Mouse (Mus musculus) forebrain, embryonic 15.5 days (tissue): ENCODE measurements around the gene Ankrd45. TPM values are rescaled to one million over a fixed set of nuclear protein-coding genes. Genes with fewer than 3 reads are reported as not detected.

Source experiments
- ATAC-seq: fragments of 200-750 bp; cut with Nextera tagmentation; replicated peaks from 2 replicates; pipeline ENCODE4 v1.8.0; 2017; ENCODE audit warnings: mild to moderate bottlenecking, moderate TSS enrichment, moderate library complexity
- H3K27ac ChIP-seq: fragments of 300-500 bp; sonication (generic); replicated peaks from 2 replicates; pipeline ENCODE4 v1.5.1; 2015; ENCODE audit warnings: mild to moderate bottlenecking, inconsistent platforms
- H3K27me3 ChIP-seq: fragments of 300-500 bp; sonication (generic); 2 replicates; pipeline ENCODE4 v1.6.1; 2015; ENCODE audit warnings: inconsistent platforms
- H3K36me3 ChIP-seq: fragments of 300-500 bp; sonication (generic); 2 replicates; pipeline ENCODE4 v1.6.1; 2015; ENCODE audit warnings: mild to moderate bottlenecking, inconsistent platforms
- H3K4me1 ChIP-seq: fragments of 300-500 bp; sonication (generic); 2 replicates; pipeline ENCODE4 v1.6.1; 2015; ENCODE audit warnings: inconsistent platforms
- H3K4me2 ChIP-seq: fragments of 300-500 bp; sonication (generic); replicated peaks from 2 replicates; pipeline ENCODE4 v1.6.1; 2015; ENCODE audit warnings: mild to moderate bottlenecking, inconsistent platforms
- H3K4me3 ChIP-seq: fragments of 300-500 bp; sonication (generic); 2 replicates; pipeline ENCODE4 v1.5.1; 2015; ENCODE audit warnings: mild to moderate bottlenecking, inconsistent platforms
- H3K9ac ChIP-seq: fragments of 300-500 bp; sonication (generic); replicated peaks from 2 replicates; pipeline ENCODE4 v1.6.1; 2015; ENCODE audit warnings: mild to moderate bottlenecking, inconsistent platforms
- H3K9me3 ChIP-seq: fragments of 300-500 bp; sonication (generic); 2 replicates; pipeline ENCODE4 v1.6.1; 2016; ENCODE audit warnings: inconsistent platforms
- WGBS: fragments of 180-500 bp; shearing (Covaris S2); methylation state at CpG from one replicate; pipeline ENCODE4 v1.1.7; 2015; ENCODE audit warnings: mixed read lengths; 5-methylcytosine and 5-hydroxymethylcytosine counted together
- polyA plus RNA-seq: library from polyadenylated mRNA; unstranded; fragments of >200 nt; fragmentation: Nextera tagmentation; extraction: Ambion mirVana; gene quantifications from 2 replicates; pipeline ENCODE4 v1.2.1, GENCODE M21; 2015

Ankrd45 gene
- polyA plus RNA-seq, result 22.3 and 22.4 TPM in 2 replicates

DNA sequence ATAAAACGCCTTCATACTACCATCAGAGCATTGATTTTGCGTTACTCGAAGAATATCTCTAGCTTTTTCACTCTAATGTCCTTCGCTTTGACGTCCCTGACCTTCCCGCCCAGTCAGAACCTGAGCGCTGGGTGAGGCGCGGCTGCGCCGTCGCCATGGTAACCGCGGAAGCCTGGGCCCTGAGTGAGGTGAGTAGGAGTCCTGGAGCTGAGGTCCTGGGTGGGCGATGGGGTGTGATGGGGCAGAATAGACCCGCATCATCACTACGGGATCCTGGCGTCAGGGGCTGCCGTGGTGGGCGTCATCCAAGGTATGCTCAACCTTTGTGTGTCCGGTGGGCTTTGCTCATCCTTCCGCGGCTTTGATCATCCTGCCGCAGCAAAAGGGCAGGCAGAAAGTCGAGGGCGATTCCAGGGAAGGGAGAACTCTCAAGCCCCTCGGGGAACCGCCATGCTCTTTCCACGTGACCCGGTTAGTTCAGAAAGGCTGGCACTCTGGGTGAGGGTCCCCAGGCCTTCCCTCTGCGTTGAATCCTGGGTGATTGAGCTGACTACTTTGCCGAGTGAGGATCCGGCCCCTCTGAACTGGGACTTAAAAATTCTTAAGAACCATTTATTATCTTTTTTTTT, at the start of gene Ankrd45:
Gene Ankrd45 (plus strand): TSS at position 161 of the 629 bp plus-strand sequence.
- H3K9me3 ChIP-seq, result no peaks in the 10 kb centered on the region
- peaks cover 14% of the 10 kb centered on the region; the same call in 1 of the 2 replicates for H3K4me1 ChIP-seq
- H3K9ac ChIP-seq, result peak within 1 kb of the TSS; percentile 61
- H3K27ac ChIP-seq, result no peak within 1 kb of the TSS
- peak; percentile 96 for ATAC-seq
- WGBS, result 3% methylated on average over 33 of the region's 33 CpGs
- peak within 1 kb of the TSS; percentile 84 for H3K4me2 ChIP-seq
- H3K27me3 ChIP-seq, result no peaks in the 10 kb centered on the region
- peak within 1 kb of the TSS; percentile 50 for H3K4me3 ChIP-seq
- H3K36me3 ChIP-seq, result no peaks in the 10 kb centered on the region

DNA sequence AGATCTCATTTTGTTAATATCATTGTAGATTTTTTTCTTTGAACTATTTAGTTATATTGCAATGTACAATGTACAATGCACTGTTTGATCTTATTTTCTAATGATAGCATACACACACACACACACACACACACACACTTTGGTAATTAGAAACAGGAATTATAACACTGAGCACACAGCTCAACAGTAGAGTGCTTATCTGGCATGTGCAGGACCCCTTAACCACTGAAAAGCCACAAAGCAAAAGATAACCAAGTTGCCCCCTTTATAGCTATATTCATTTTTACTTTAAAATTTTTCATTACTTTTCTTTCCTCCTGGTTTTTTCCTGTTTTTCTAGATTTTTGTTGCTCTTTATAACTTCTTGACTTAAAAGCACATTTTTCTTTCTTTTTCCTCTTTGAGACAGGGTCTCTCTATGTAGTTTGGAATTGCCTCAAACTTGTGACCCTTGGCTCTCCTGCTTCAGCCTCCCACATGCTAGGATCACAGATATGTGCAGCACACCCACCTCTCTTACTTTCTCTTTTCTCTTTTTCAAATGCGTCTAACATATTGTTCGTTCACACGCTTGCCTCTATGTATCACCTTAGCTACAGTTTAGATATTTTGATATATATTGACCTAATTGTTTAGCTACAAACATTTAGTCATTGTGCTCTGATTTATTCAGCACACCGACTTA, 42.6 kb upstream of the Ankrd45 start:
- H3K4me1 ChIP-seq, result no peaks in the 10 kb centered on the region
- 95% methylated on average over 4 of the region's 4 CpGs for WGBS
- no peaks in the 10 kb centered on the region for H3K9me3 ChIP-seq
- no peaks in the 10 kb centered on the region for H3K27me3 ChIP-seq
- H3K36me3 ChIP-seq, result peaks cover 44% of the 10 kb centered on the region
- no peak overlapping the region for H3K4me3 ChIP-seq
- no peak overlapping the region for H3K9ac ChIP-seq
- ATAC-seq, result no peak
- no peak overlapping the region for H3K27ac ChIP-seq
- no peak overlapping the region for H3K4me2 ChIP-seq

- Histone ChIP-seq H3K9me3 (no peaks in the 10 kb centered on the region), H3K4me3 (no peak overlapping the region), H3K27ac (no peak overlapping the region), H3K9ac (no peak overlapping the region), H3K4me2 (no peak overlapping the region), H3K4me1 (no peaks in the 10 kb centered on the region), H3K36me3 (peaks cover 38% of the 10 kb centered on the region), H3K27me3 (no peaks in the 10 kb centered on the region)
- no peak for ATAC-seq
- WGBS, result 81% methylated on average over 1 of the region's 1 CpGs
Observed at GRCm38 (mm10) chr1:161103842-161104241, 38.6 kb upstream of the Ankrd45 start.

DNA sequence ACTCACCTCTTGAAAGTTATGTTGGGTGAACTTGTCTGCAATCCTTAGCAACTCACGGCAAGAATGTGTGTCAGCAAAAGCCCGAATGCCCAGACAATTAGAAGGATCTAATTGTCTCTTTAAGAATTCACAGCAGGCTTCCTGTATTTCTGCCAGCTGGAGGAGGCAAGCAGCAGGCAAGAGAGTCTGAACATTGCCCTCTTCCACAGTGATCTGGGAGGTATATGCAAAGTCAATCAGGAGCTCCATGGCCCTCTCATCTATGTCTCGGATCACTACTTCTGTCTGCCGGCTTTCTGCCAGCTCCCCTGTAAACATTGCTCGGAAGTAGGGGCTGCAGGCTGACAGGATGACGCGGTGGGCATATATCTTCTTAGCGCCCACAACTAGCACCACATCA, 33.3 kb upstream of the Ankrd45 start:
- ATAC-seq, result no peak
- no peaks in the 10 kb centered on the region for H3K4me1 ChIP-seq
- H3K4me3 ChIP-seq, result no peak overlapping the region
- H3K27ac ChIP-seq, result no peak overlapping the region
- H3K36me3 ChIP-seq, result peaks cover 24% of the 10 kb centered on the region
- H3K9ac ChIP-seq, result no peak overlapping the region
- WGBS, result 79% methylated on average over 8 of the region's 8 CpGs
- no peak overlapping the region for H3K4me2 ChIP-seq
- H3K27me3 ChIP-seq, result no peaks in the 10 kb centered on the region
- no peaks in the 10 kb centered on the region for H3K9me3 ChIP-seq

- Histone ChIP-seq H3K4me2 (no peak overlapping the region), H3K36me3 (no peaks in the 10 kb centered on the region; the same call in 1 of the 2 replicates), H3K9ac (no peak overlapping the region), H3K27me3 (no peaks in the 10 kb centered on the region), H3K9me3 (no peaks in the 10 kb centered on the region), H3K27ac (no peak overlapping the region), H3K4me3 (no peak overlapping the region), H3K4me1 (no peaks in the 10 kb centered on the region)
- ATAC-seq, result no peak
Observed at GRCm38 (mm10) chr1:161114591-161114990, 27.9 kb upstream of the Ankrd45 start.

GRCm38 (mm10) chr1:161122661-161123418, 19.7 kb upstream of the Ankrd45 start:
- Histone ChIP-seq H3K36me3 (no peaks in the 10 kb centered on the region), H3K4me3 (no peak overlapping the region), H3K4me2 (no peak overlapping the region), H3K4me1 (0 out of 2 replicates have a peak, but pooled peaks cover 1% of the 10 kb centered on the region), H3K27ac (no peak overlapping the region), H3K9me3 (no peaks in the 10 kb centered on the region), H3K27me3 (no peaks in the 10 kb centered on the region), H3K9ac (no peak overlapping the region)
- 91% methylated on average over 10 of the region's 10 CpGs for WGBS
- no peak for ATAC-seq

GRCm38 (mm10) chr1:161126461-161126860, 16.0 kb upstream of the Ankrd45 start:
- Histone ChIP-seq H3K4me1 (peaks cover 18% of the 10 kb centered on the region), H3K27ac (no peak overlapping the region), H3K9ac (no peak overlapping the region), H3K4me3 (no peak overlapping the region), H3K36me3 (no peaks in the 10 kb centered on the region), H3K27me3 (no peaks in the 10 kb centered on the region), H3K9me3 (no peaks in the 10 kb centered on the region), H3K4me2 (no peak overlapping the region)
- ATAC-seq, result no peak
- WGBS, result 82% methylated on average over 1 of the region's 1 CpGs

- peak within 1 kb of the TSS; percentile 86 for H3K27ac ChIP-seq
- H3K4me2 ChIP-seq, result peak within 1 kb of the TSS; percentile 87
- peak within 1 kb of the TSS; percentile 95 for H3K9ac ChIP-seq
- peak within 1 kb of the TSS; percentile 95 for H3K4me3 ChIP-seq
- peaks cover 18% of the 10 kb centered on the region for H3K4me1 ChIP-seq
- WGBS, result 2% methylated on average over 41 of the region's 41 CpGs
- no peaks in the 10 kb centered on the region for H3K36me3 ChIP-seq
- H3K9me3 ChIP-seq, result no peaks in the 10 kb centered on the region
- peak; percentile 98 for ATAC-seq
- H3K27me3 ChIP-seq, result no peaks in the 10 kb centered on the region
Observed at GRCm38 (mm10) chr1:161130726-161131664, 11.5 kb upstream of the Ankrd45 start, which contains the start of gene Klhl20. Klhl20 (minus strand) TSS chr1:161131511.

DNA sequence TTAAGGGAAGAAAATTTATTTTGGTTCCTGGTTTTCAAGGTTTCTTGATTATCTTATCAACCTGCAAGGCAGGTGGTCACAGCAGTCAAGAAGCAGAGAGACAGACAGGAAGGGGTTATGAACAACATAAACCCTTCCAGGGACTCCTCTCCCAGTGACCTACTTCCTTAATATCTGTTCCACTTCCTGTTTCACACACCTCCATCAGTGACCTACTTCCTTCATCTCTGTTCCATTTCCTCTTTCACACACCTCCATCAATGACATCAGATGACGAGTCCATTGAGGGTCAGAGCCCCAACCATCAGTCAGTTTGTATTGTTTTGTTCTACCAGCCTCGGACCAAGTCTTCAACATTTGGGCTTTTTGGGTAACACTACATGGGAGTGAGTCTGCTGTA, 3.0 kb upstream of the Ankrd45 start:
- no peak overlapping the region for H3K4me3 ChIP-seq

GRCm38 (mm10) chr1:161140026-161140762, 2.3 kb upstream of the Ankrd45 start:
- no peaks in the 10 kb centered on the region for H3K9me3 ChIP-seq
- 85% methylated on average over 9 of the region's 9 CpGs for WGBS

More for the DNA sequence above, 3.0 kb upstream of the Ankrd45 start:
- H3K4me1 ChIP-seq, result peaks cover 14% of the 10 kb centered on the region; the same call in 1 of the 2 replicates
- H3K27me3 ChIP-seq, result no peaks in the 10 kb centered on the region
- no peak overlapping the region for H3K27ac ChIP-seq
- H3K4me2 ChIP-seq, result no peak overlapping the region
- no peak overlapping the region for H3K9ac ChIP-seq
- 83% methylated on average over 2 of the region's 2 CpGs for WGBS
- no peaks in the 10 kb centered on the region for H3K36me3 ChIP-seq
- ATAC-seq, result no peak
- H3K9me3 ChIP-seq, result no peaks in the 10 kb centered on the region

DNA sequence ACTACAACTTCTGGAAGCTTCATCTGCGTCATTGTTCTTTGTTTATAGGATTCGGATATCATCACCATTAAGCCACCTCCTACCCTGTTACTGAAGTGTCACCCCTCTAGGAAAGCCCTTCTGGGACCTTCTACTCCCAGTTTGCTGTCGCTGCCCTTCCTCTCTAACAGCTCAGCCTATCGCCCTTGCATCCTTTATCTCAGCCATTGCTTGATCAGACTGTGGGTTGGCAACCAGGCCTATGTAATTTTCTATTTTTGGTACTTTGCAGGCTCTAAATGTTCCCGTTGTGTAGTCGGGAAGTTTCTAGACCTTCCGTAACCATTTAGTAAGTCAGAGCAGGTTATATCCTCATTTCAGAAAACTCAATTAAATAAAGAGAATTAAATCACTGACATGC, 725 bp downstream of the Ankrd45 start:
- peaks cover 14% of the 10 kb centered on the region; the same call in 1 of the 2 replicates for H3K4me1 ChIP-seq
- no peaks in the 10 kb centered on the region for H3K36me3 ChIP-seq
- H3K27me3 ChIP-seq, result no peaks in the 10 kb centered on the region
- peak; percentile 46; the same call in 1 of the 2 replicates for ATAC-seq
- H3K4me3 ChIP-seq, result peak overlapping the region; percentile 50
- WGBS, result 89% methylated on average over 7 of the region's 7 CpGs
- H3K9ac ChIP-seq, result no peak overlapping the region
- no peaks in the 10 kb centered on the region for H3K9me3 ChIP-seq
- peak overlapping the region; percentile 84 for H3K4me2 ChIP-seq
- no peak overlapping the region for H3K27ac ChIP-seq

More at GRCm38 (mm10) chr1:161140026-161140762, 2.3 kb upstream of the Ankrd45 start:
- H3K27me3 ChIP-seq, result no peaks in the 10 kb centered on the region
- ATAC-seq, result no peak
- peaks cover 14% of the 10 kb centered on the region; the same call in 1 of the 2 replicates for H3K4me1 ChIP-seq
- no peaks in the 10 kb centered on the region for H3K36me3 ChIP-seq
- H3K27ac ChIP-seq, result no peak overlapping the region
- H3K4me2 ChIP-seq, result no peak overlapping the region
- H3K9ac ChIP-seq, result no peak overlapping the region
- no peak overlapping the region for H3K4me3 ChIP-seq
